Mouse (Mus musculus): Measurements from ENCODE around the gene Plk1.

DNA sequence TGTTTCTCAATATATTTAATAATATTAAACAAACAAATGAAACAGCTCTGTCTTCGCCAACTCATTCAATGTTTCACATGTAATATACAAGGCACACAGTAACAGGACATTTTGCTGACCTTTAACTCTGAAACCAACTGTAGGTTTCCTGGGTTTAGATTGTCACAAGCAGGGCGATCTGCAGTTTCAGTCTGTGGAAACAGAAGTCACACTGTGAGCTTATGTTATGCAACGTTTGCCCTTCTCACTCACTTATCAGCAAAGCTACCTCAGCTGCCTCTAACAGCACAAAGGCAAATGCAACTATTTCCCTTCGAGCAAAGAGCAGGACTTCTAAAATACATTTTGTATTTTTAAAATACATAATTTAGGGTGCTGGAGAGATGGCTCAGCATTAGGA, 35.7 kb upstream of the Plk1 start:
- TF ChIP-seq POLR2A (IDR thresholded peaks at IDR 0.05; ENCODE audit: insufficient read depth, low read depth, low read length) (no peak), CTCF (IDR thresholded peaks at IDR 0.05; ENCODE audit: insufficient read depth, low read depth, low read length) (no peak)

All from olfactory bulb, adult 2 months (tissue).